Mouse (Mus musculus) neural tube, embryonic 11.5 days (tissue): ENCODE measurements around the gene Poc1b. TPM values are rescaled to one million over a fixed set of nuclear protein-coding genes. Genes with fewer than 3 reads are reported as not detected.

ENCODE experiments used
- ATAC-seq: fragments of 200-750 bp; cut with Nextera tagmentation; 2 replicates; pipeline ENCODE4 v1.8.0; 2017; ENCODE audit warnings: moderate number of reproducible peaks, mild to moderate bottlenecking, moderate TSS enrichment, moderate library complexity; ENCODE audit not compliant: insufficient read depth, low FRiP score, low TSS enrichment
- DNase-seq: peaks from one replicate; pipeline ENCODE4 v3.0.0-alpha.2; 2015; ENCODE audit warnings: low spot score
- H3K27ac ChIP-seq: fragments of 300-500 bp; sonication (generic); 2 replicates; pipeline ENCODE4 v1.5.1; 2014; ENCODE audit warnings: low read depth, mild to moderate bottlenecking, low read length
- H3K27me3 ChIP-seq: fragments of 300-500 bp; sonication (generic); 2 replicates; pipeline ENCODE4 v1.6.1; 2014; ENCODE audit warnings: mild to moderate bottlenecking, low read length, mixed read lengths; ENCODE audit not compliant: control insufficient read depth, insufficient read depth
- H3K36me3 ChIP-seq: fragments of 300-500 bp; sonication (generic); 2 replicates; pipeline ENCODE4 v1.6.1; 2014; ENCODE audit warnings: mild to moderate bottlenecking, low read length, moderate library complexity, mixed read lengths; ENCODE audit not compliant: control insufficient read depth, insufficient read depth
- H3K4me1 ChIP-seq: fragments of 300-500 bp; sonication (generic); 2 replicates; pipeline ENCODE4 v1.6.1; 2014; ENCODE audit warnings: low read length, mixed read lengths; ENCODE audit not compliant: control insufficient read depth, insufficient read depth
- H3K4me2 ChIP-seq: fragments of 300-500 bp; sonication (generic); 2 replicates; pipeline ENCODE4 v1.6.1; 2014; ENCODE audit warnings: low read depth, mild to moderate bottlenecking, moderate library complexity
- H3K4me3 ChIP-seq: fragments of 300-500 bp; sonication (generic); 2 replicates; pipeline ENCODE4 v1.5.1; 2014; ENCODE audit warnings: low read depth, low read length
- H3K9ac ChIP-seq: fragments of 300-500 bp; sonication (generic); 2 replicates; pipeline ENCODE4 v1.6.1; 2014; ENCODE audit warnings: mild to moderate bottlenecking, low read length
- H3K9me3 ChIP-seq: fragments of 300-500 bp; sonication (generic); 2 replicates; pipeline ENCODE4 v1.6.1; 2016; ENCODE audit warnings: low read length; ENCODE audit not compliant: control insufficient read depth
- WGBS: fragments of 180-500 bp; shearing (Covaris S2); extraction: QIAGEN DNeasy Blood & Tissue Kit; methylation state at CpG from one replicate; pipeline ENCODE4 v1.1.7; 2014; 5-methylcytosine and 5-hydroxymethylcytosine counted together
- polyA plus RNA-seq: library from polyadenylated mRNA; unstranded; fragments of >200 nt; fragmentation: Nextera tagmentation; extraction: Ambion mirVana; gene quantifications from 2 replicates; pipeline ENCODE4 v1.2.1, GENCODE M21; 2014

Poc1b gene
- polyA plus RNA-seq, 1 experiment from 2014 or later = 39.4 TPM

DNA sequence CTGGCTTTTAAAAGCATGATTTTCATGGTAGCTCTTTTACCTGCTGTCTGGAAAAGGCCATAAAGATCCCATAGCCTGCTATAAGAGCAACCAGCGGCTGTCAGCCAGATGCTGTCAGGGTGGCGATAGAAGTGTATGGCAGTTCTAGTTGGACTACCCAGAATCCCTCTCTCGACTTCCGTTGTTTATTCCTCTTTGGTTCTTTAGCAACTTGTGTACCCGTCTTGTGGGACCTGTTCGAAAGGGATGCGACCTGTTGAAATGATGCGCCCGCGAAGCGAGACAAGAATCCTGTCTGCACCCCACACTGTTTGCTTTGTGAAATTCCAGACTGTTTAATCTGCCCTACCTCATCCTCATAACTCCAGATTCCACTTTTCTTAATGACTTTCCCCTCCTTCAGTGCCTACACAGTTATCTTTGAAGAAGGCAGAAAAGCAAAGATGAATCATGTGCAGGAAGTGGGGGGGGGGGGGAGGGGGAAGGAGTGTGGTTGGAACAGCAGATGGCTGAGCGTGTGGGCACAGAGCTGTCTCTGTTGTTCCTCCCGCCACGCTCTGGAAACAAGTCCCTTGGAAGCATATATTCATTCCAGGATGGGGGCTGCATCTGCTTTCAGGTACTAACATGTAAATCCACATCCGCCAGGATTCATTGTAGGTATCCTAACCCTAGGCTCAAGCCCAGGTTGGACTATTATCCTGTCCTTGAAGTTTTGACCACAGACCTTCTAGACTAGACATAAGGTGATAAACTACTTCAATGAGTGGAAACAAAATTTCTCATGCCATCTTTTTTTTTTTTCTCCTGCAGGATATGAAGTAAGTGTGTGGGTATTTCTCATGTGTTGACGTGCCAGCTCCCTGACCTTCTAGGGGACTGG is 135.2 kb downstream of the Poc1b start:
- no peaks in the 10 kb centered on the region for H3K9me3 ChIP-seq
- no peak overlapping the region for H3K9ac ChIP-seq
- H3K4me1 ChIP-seq = no peaks in the 10 kb centered on the region
- no peak overlapping the region for H3K4me3 ChIP-seq
- H3K27ac ChIP-seq = 0 out of 2 replicates have a peak overlapping the region, but pooled peaks have one; percentile 14
- H3K36me3 ChIP-seq = no peaks in the 10 kb centered on the region
- H3K4me2 ChIP-seq = no peak overlapping the region
- ATAC-seq (no peak), DNase-seq (no peak)
- no peaks in the 10 kb centered on the region for H3K27me3 ChIP-seq
- 64% methylated on average over 16 of the region's 16 CpGs for WGBS

DNA sequence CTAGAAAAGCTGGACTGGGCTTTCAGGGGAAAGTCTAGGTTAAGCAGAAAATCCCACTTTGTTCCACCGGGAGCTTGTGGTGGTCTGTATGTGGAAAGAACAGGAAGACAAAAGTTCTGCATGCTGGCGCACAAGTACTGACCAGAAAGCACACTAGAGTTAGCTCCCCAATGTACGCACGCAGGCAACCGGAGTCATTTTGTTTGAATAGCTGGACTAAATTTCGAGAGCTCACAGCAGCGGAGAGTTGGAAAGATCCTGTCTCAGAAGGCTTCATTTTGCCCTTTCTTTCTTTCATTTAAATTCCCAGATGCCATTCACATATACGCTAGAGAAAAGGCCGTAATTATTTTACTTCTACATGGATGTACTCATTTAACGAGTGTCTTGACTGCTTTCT is 135.9 kb downstream of the Poc1b start:
- Histone ChIP-seq H3K27me3 (no peaks in the 10 kb centered on the region), H3K27ac (0 out of 2 replicates have a peak overlapping the region, but pooled peaks have one; percentile 14), H3K9ac (no peak overlapping the region), H3K36me3 (no peaks in the 10 kb centered on the region), H3K4me3 (no peak overlapping the region), H3K9me3 (no peaks in the 10 kb centered on the region), H3K4me1 (no peaks in the 10 kb centered on the region), H3K4me2 (no peak overlapping the region)
- WGBS = 82% methylated on average over 10 of the region's 10 CpGs
- DNase-seq = no peak
- ATAC-seq = no peak

DNA sequence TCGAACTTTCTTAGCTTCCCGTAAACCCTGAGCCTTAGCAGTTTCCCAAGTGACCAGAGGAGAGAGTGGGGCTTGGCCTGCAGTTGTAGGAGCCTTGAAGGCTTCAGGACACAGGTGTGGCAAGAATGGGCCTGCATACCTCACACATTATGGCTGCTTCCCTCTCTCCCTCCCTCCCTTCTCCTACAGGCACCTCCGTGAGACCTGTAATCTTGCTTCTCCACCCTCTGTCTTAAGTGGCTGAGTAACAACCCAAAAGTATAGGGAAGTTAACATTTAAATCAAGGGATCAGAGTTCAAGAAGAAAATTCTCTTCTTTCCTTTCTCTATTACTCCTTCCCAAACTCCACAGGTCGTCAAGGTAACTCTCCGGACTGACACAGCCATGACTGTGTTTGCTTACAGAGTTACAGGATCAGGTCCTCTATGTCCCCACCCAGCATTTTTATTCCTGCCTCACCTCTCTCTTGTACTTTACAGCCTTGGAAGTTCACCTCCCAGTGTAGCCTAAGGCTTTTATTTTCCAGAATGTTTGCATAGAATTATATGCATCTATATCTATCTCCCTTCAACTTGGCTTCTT is 137.2 kb downstream of the Poc1b start:
- ATAC-seq (no peak), DNase-seq (no peak)
- no peak overlapping the region for H3K27ac ChIP-seq
- no peaks in the 10 kb centered on the region for H3K9me3 ChIP-seq
- H3K4me1 ChIP-seq = no peaks in the 10 kb centered on the region
- no peak overlapping the region for H3K4me2 ChIP-seq
- H3K4me3 ChIP-seq = no peak overlapping the region
- H3K27me3 ChIP-seq = no peaks in the 10 kb centered on the region
- H3K36me3 ChIP-seq = no peaks in the 10 kb centered on the region
- WGBS = 70% methylated on average over 5 of the region's 5 CpGs
- H3K9ac ChIP-seq = no peak overlapping the region

GRCm38 (mm10) chr10:99244655-99245260 is 137.9 kb downstream of the Poc1b start:
- no peaks in the 10 kb centered on the region for H3K4me1 ChIP-seq
- no peaks in the 10 kb centered on the region for H3K27me3 ChIP-seq
- H3K9me3 ChIP-seq = no peaks in the 10 kb centered on the region
- no peak overlapping the region for H3K4me2 ChIP-seq
- 64% methylated on average over 7 of the region's 7 CpGs for WGBS
- ATAC-seq (no peak), DNase-seq (no peak)
- H3K9ac ChIP-seq = no peak overlapping the region
- no peaks in the 10 kb centered on the region for H3K36me3 ChIP-seq
- no peak overlapping the region for H3K27ac ChIP-seq
- H3K4me3 ChIP-seq = no peak overlapping the region

GRCm38 (mm10) chr10:99246797-99247508 is 140.1 kb downstream of the Poc1b start:
- Histone ChIP-seq H3K9me3 (no peaks in the 10 kb centered on the region), H3K4me2 (no peak overlapping the region), H3K36me3 (no peaks in the 10 kb centered on the region), H3K4me3 (no peak overlapping the region), H3K27ac (no peak overlapping the region), H3K9ac (no peak overlapping the region), H3K27me3 (no peaks in the 10 kb centered on the region), H3K4me1 (no peaks in the 10 kb centered on the region)
- no peak for ATAC-seq
- DNase-seq = no peak
- WGBS = 77% methylated on average over 20 of the region's 20 CpGs

Other genes with a start within 250 kb of the Poc1b start
- gene Atp2b1, start 192.6 kb upstream of the Poc1b start, polyA plus RNA-seq = 131 and 132 TPM in 2 replicates
- 5.0 and 5.7 TPM in 2 replicates for gene Galnt4, start 1.1 kb downstream of the Poc1b start, polyA plus RNA-seq
- gene Phxr2, start 19.3 kb downstream of the Poc1b start, polyA plus RNA-seq = not detected in 2 replicates
- gene Dusp6, start 156.2 kb downstream of the Poc1b start, polyA plus RNA-seq = 57.5 and 62.0 TPM in 2 replicates